Mouse (Mus musculus) brain, embryonic 14.5 days (tissue): ENCODE results near the gene Ces1c. TPM values are rescaled to one million over a fixed set of nuclear protein-coding genes. Genes with fewer than 3 reads are reported as not detected.

Source experiments
- DNase-seq: peaks from one replicate; pipeline ENCODE4 v3.0.0-alpha.2; 2011; ENCODE audit warnings: low read depth
- CTCF ChIP-seq: fragments of 200-500 bp; IDR thresholded peaks from 2 replicates; pipeline ENCODE4 v1.5.1; 2012; ENCODE audit warnings: inconsistent platforms, mild to moderate bottlenecking, moderate library complexity, borderline replicate concordance; ENCODE audit not compliant: insufficient read depth, insufficient read length; ENCODE audit errors: extremely low read depth
- POLR2A ChIP-seq: fragments of 200-500 bp; IDR thresholded peaks from 2 replicates; pipeline ENCODE4 v1.6.1; 2012; ENCODE audit warnings: mild to moderate bottlenecking, inconsistent platforms, borderline replicate concordance; ENCODE audit not compliant: poor library complexity, insufficient read depth, insufficient read length, severe bottlenecking; ENCODE audit errors: extremely low read depth
- polyA plus RNA-seq: library from polyadenylated mRNA; depleted of rRNA; stranded (reverse); fragments of >200 nt; gene quantifications from 2 replicates; pipeline ENCODE4 v1.2.3, GENCODE M21; 2012; rRNA removed

Ces1c gene
- polyA plus RNA-seq = not detected in 2 replicates

DNA sequence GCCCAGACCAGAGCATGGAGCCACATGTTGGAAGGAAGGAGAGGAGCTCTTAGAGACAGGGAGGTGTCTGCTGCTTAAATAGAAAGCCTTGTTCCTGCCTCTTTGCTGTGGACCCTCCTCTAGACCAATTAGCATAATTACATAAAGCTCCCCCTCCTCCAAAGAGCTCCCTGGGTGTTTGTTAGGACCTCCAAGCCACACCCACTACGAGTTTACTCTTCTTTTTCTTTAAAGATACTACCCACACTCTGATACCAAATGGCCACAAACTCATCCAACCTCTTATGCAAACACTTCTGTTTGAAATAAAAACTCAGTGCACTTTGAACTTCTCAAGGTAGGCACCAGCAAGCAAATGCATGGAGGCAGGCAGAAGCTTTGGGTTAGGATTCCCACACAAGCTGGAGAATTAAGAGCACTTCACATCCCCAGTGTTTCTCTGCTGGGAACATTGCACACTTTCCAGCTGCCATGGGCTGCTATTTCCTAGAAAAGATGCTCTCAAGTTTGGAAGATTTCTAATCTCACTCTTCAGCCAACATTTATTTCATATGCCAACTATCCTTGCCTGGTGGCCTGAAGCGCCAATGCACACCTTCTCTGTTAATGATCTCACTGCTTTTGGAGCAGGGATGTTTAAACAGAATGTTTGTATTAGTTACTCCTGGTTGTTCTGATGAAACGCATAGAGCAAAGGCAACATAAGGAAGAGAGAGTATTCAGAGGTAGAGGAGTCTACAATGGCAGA lies at the start of gene Ces1c:
Ces1c (minus strand) TSS at position 51 of the 748 bp plus-strand sequence.
- no peak for DNase-seq
- no peak for TF ChIP-seq CTCF
- no peak for TF ChIP-seq POLR2A

DNA sequence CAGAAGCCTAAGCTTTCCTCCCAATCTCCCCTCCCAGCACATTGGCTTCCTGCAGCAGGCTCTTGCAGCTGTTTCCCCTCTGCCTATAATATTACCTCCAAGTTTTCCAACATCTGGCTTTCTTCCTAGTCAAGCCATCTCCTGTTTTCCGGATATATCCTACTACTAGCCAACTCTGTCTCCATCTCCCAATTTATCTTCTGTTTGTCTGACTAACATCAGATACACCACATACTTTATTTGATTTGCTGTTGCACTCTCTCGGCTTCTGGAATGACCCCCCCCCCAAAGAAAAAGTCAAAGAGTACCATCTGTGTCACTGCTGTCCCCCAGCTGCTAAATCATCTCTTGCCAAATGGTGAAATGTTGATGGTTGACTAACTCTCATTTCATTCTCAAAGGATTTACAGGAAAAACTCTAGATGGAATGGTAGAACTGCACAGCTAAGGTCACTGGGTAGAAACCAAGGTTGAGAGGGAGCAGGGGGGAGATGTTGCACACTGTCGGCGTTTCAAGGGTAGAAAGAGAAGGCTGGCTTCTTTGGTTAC lies 49.6 kb upstream of the Ces1c start:
- no peak for TF ChIP-seq CTCF
- no peak for DNase-seq

DNA sequence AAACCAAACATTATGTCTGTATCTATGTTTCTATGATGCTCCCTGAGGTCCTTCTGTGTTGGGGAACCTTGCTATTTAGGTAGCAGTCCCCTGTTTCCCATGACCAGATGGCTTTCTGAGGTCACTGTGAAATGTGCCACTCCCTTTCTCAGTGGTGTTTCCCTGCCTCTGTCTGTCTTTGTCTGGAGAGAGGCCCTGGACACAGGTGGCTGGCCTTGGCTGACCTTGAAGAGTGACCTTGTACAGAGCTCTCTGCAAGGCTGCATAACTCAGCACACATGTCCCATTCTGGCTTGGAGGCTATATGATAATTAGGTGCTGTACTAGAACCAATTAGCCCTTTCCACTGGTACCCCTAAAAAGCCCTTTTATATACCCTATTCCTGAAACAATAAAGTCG lies 45.5 kb upstream of the Ces1c start:
- no peak for TF ChIP-seq POLR2A
- no peak for TF ChIP-seq CTCF
- no peak for DNase-seq

DNA sequence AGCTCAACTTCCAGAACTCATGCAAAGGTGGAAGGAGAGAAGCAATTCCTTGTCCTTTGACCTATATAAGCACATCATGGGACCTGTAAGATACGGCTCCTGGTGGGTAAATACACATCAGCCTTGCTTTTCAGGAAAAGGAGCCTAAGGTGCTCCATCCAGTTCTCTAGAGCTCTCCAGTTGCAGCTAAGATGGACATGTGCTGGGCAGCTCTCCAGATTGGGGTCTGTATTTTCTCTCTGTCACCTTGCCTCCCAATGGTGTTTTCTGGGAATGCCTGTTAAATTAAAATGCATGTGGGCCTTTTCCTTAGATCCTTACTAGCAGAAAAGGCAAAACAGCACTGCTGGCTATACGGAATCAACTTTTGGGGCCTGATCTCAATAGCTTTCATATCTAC lies 43.5 kb upstream of the Ces1c start:
- no peak for DNase-seq
- TF ChIP-seq POLR2A (no peak), CTCF (no peak)

DNA sequence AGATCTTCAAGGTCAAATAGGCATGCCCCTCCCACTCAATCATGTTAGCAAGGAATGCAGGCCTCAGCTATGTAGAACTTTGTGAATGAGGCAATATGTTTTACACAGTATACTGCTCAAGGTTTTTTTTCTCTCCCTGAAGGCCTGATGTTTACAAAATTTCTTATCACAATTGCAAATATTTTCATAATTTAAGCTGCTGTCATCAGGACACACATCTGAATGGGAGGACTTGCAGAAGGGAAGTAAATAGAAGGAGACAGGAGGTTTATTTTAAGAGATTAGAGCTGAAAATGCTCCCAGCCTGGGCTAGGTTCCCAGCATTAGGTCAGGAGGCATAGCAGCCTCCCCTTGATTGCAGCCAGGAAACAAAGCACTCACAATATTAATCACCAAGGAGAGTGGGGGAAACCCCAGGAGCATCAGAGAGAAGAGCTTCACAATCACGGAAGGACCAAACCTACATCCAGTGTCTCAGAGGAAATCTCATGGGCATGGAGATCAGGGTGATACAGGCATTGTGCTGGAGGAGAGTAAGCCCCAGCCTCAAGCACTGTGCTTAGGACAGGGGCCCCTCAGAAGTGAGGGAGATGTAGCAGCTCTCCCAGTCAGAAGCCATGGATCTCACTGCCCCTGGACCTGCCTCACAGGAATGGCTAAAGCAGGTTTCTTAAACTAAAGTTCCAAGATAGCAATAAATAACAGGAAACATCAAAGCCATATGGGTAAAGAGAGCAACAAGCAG lies 40.9 kb upstream of the Ces1c start:
- DNase-seq = no peak
- no peak for TF ChIP-seq POLR2A
- no peak for TF ChIP-seq CTCF

DNA sequence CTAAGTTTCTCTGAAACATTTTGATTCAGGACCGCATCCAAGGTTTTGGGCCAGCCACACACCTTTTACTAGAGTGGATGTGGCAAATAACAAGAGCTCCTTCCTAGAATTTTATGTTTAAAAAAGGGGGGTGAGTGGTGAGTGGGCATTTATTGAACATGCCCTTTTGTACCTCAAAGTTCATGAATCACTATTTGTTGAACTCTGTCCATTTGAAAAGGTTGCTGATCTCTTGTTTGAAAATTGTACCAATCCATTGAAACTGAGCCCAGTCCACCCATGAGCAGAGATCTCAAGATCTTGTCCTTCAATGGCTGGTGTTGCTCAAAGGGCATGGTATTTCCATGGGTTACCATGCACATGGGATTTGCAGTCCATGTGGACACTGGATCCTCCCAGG lies 32.3 kb upstream of the Ces1c start:
- no peak for TF ChIP-seq CTCF
- TF ChIP-seq POLR2A = no peak
- no peak for DNase-seq

DNA sequence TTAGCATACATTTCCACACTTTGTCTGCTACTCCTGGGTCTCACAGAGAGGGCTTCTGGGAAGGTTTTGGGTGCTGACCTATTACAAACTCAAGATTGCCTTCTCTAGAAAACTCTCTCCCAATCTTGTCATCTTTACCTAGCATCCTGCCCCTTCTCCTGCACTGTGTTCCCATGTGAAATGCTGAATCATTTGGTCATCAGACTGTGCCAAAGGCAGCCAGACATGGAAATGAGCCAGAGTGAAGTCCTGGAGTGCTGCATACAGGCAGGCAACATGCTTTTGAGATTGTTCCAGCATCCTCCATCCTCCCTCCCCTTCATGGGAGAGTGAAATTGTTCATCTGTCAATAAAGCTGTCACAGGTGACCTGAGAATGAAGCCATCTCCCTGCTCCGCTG lies 20.3 kb upstream of the Ces1c start:
- TF ChIP-seq CTCF (no peak), POLR2A (no peak)
- peak; percentile 1 for DNase-seq

DNA sequence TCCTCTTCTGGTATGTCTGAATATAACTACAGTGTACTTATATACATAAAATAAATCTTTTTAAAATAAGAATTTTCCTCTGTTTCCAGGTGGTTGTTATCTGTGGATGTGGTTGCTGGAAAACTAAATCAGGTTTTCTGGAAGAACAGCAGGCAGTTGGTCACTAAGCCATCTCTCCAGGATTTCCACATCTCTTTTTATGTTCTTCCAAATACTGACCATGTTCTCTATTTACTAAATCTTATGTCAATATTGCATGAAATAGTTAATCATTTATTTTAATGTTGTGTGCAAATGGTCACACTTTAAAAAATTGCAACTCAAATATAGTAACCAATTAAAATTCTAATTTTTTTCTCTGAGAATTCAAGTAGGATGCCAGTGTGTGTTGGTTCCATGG lies 16.2 kb upstream of the Ces1c start:
- no peak for TF ChIP-seq CTCF
- TF ChIP-seq POLR2A = no peak
- DNase-seq = no peak

DNA sequence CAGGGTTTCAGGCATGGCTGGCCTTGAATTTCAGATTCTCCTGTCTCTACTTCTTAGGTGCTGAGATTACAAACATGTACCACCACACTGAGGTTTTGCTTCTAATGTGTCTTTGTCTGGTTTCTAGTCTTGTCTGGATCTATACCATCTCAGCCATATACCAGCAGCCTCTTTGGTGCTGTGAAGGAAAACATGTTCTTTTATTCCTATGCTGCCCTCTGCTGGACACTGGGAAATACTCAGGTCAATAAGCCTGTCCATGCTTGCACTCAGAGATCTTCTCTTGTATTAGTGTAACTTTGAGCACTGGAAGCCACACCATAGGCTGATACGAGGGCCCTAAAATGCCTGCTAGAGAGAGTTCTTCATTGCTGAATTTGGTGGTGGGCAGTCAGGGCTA lies 9.6 kb upstream of the Ces1c start:
- peak; percentile 47 for DNase-seq
- TF ChIP-seq POLR2A = no peak
- peak; percentile 51; the same call in 1 of the 2 replicates for TF ChIP-seq CTCF

DNA sequence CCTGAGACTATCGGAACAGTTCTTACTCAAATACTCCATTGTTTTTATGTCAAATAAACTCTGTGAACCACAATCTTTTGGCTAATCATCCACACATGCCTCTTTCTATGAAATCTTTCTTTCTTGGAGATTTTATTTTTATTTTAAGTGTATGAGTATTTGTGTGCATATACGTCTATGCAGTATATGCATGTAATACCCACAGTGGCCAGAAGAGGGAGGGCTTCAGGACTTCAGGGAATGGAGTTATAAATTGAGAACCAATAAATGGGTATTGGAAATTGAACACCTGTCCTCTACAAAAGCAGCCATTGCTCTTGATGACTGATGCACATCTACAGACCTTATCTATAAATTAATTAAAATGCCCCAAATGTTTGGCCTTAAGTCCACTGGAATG lies 1.1 kb upstream of the Ces1c start:
- TF ChIP-seq CTCF = peak; percentile 10; the same call in 1 of the 2 replicates
- no peak for TF ChIP-seq POLR2A
- DNase-seq = no peak

DNA sequence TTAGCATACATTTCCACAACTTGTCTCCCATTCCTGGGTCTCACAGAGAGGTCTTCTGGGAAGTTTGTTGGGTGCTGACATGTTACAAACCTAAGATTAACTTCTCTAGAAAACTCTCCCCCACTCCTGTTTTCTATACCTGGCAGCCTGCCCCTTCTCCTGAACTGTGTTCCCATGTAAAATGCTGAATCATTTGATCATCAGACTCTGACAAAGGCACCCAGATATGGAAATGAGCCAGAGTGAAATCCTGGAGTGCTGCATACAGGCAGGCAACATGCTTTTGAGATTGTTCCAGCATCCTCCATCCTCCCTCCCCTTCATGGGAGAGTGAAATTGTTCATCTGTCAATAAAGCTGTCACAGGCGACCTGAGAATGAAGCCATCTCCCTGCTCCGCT lies 4.6 kb downstream of the Ces1c start:
- TF ChIP-seq POLR2A = no peak
- TF ChIP-seq CTCF = no peak
- DNase-seq = no peak

DNA sequence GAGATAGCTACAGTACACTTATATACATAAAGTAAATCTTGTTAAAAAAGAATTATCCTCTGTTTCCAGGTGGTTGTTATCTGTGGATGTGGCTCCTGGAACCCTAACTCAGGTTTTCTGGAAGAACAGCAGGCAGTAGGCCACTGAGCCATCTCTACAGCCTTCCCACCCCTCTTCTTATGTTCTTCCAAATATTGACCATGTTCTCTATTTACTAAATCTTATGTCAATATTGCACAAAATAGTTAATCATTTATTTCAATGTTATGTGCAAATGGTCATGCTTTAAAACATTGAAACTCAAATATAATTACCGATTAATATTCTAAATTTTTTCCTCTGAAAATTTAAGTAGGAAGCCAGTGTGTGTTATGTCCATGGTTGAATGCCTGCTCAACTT lies 9.1 kb downstream of the Ces1c start:
- TF ChIP-seq POLR2A (no peak), CTCF (no peak)
- DNase-seq = no peak

DNA sequence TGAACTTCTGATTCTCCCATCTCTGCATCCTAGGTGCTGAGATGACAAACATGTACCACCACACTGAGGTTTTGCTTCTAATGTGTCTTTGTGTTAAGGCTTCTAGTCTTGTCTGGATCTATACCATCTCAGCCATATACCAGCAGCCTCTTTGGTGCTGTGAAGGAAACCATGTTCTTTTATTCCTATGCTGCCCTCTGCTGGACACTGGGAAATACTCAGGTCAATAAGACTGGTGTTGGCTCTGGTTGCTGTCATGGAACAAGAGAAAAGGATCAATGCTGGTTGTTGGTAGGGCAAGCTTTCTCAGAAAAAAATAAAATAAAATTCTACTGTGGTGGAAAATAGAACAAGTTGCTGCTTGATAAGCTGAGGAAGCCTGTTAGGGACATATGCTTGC lies 35.7 kb downstream of the Ces1c start:
- TF ChIP-seq POLR2A = no peak
- peak; percentile 56; the same call in 1 of the 2 replicates for TF ChIP-seq CTCF
- peak; percentile 60 for DNase-seq
